Mouse (Mus musculus): ENCODE data around the gene Dennd1b. TPM values are rescaled to one million over a fixed set of nuclear protein-coding genes. Genes with fewer than 3 reads are reported as not detected.

The Dennd1b gene
- total RNA-seq, 1 experiment, result 17.6 TPM

DNA sequence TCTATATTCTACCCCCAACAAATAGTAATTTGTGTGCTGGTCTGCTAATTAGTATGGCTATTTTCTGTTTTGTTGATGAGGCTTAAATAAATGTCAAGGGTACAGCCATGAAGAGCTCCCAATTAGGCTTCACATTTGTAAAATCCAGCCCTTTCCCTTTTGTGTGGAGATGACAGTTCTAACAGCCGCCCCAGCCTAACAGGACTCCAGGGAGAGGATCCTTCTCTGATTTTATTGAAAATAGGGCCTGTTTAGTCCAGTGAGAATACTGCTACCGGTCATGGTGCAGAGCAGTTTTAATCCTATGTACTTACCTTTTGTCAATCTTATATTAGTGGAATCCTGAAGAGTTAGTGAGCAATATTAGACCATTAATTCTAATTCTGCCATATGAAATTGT is 189.8 kb downstream of the Dennd1b start:
- no peak overlapping the region for H3K4me3 ChIP-seq (ENCODE audit: insufficient read depth in 1 of 2, low read depth in 1 of 2, low read length in 2 of 2, poor library complexity in 1 of 2, severe bottlenecking in 1 of 2)
- TF ChIP-seq CHD2 (IDR thresholded peaks at IDR 0.05; ENCODE audit: low read depth, low read length) (no peak), ZC3H11A (IDR thresholded peaks at IDR 0.05; ENCODE audit: borderline replicate concordance, low read depth, low read length) (no peak), MAFK (IDR thresholded peaks at IDR 0.05; ENCODE audit: insufficient read depth, low read depth, low read length) (no peak)
- DNase-seq (ENCODE audit: low read depth, low spot score), result no peak
- no peaks in the 10 kb centered on the region for H3K4me1 ChIP-seq (ENCODE audit: control insufficient read depth in 2 of 2, insufficient read depth in 2 of 2, low read length in 2 of 2, poor library complexity in 1 of 2)
- H3K36me3 ChIP-seq (ENCODE audit: control insufficient read depth, insufficient read depth, low read length, poor library complexity, severe bottlenecking), result no peaks in the 10 kb centered on the region
- in situ Hi-C loops (cut with MboI; ENCODE audit: low sequenced_read_pairs in 2 of 2, unreplicated experiment in 2 of 2), result loop anchor here in 1 of 2 experiments (25.0 kb wide), 1 partner anchor 316 kb away; the partner anchor contains the start of gene Lhx9
- no peak overlapping the region for H3K27ac ChIP-seq (ENCODE audit: insufficient read depth, low read depth, low read length, poor library complexity, severe bottlenecking)
- no peak overlapping the region for H3K9ac ChIP-seq (ENCODE audit: insufficient read depth, low read depth, low read length, poor library complexity, severe bottlenecking)
- no peaks in the 10 kb centered on the region for H3K9me3 ChIP-seq (ENCODE audit: control insufficient read depth, insufficient read depth, low read depth, low read length)

DNA sequence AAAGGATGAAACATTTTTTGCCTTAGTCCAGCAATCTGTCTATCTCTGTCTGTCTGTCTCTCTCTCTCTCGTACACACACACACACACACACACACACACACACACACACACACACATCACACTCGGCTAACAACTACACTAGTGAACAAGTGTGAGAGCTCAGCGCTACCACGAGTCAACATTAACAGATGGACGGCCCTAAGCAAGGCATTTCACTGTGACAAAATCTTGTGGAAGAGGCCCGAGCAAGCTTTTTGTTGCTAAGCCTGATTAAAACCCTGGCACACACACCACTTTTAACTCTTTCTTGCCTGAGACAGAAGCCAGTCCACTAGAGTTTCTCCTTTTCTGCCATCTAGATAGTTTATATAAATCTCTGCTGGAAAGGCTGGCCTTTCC is 190.3 kb downstream of the Dennd1b start:
- in situ Hi-C loops (cut with MboI; ENCODE audit: low sequenced_read_pairs in 2 of 2, unreplicated experiment in 2 of 2), result loop anchor here in 1 of 2 experiments (25.0 kb wide), 1 partner anchor 316 kb away; the partner anchor contains the start of gene Lhx9
- Histone ChIP-seq H3K36me3 (ENCODE audit: control insufficient read depth, insufficient read depth, low read length, poor library complexity, severe bottlenecking) (no peaks in the 10 kb centered on the region), H3K9ac (ENCODE audit: insufficient read depth, low read depth, low read length, poor library complexity, severe bottlenecking) (no peak overlapping the region), H3K9me3 (ENCODE audit: control insufficient read depth, insufficient read depth, low read depth, low read length) (no peaks in the 10 kb centered on the region), H3K4me3 (ENCODE audit: insufficient read depth in 1 of 2, low read depth in 1 of 2, low read length in 2 of 2, poor library complexity in 1 of 2, severe bottlenecking in 1 of 2) (no peak overlapping the region), H3K4me1 (ENCODE audit: control insufficient read depth in 2 of 2, insufficient read depth in 2 of 2, low read length in 2 of 2, poor library complexity in 1 of 2) (no peaks in the 10 kb centered on the region), H3K27ac (ENCODE audit: insufficient read depth, low read depth, low read length, poor library complexity, severe bottlenecking) (no peak overlapping the region)
- DNase-seq (ENCODE audit: low read depth, low spot score), result no peak
- no peak for TF ChIP-seq ZNF384 (IDR thresholded peaks at IDR 0.05; ENCODE audit: low read depth, low read length)
- no peak for TF ChIP-seq MAFK (IDR thresholded peaks at IDR 0.05; ENCODE audit: insufficient read depth, low read depth, low read length)
- TF ChIP-seq ZC3H11A (IDR thresholded peaks at IDR 0.05; ENCODE audit: borderline replicate concordance, low read depth, low read length), result no peak
- no peak for TF ChIP-seq HCFC1 (IDR thresholded peaks at IDR 0.05; ENCODE audit: borderline replicate concordance, insufficient read depth, low read length)
- no peak for TF ChIP-seq CHD2 (IDR thresholded peaks at IDR 0.05; ENCODE audit: low read depth, low read length)

DNA sequence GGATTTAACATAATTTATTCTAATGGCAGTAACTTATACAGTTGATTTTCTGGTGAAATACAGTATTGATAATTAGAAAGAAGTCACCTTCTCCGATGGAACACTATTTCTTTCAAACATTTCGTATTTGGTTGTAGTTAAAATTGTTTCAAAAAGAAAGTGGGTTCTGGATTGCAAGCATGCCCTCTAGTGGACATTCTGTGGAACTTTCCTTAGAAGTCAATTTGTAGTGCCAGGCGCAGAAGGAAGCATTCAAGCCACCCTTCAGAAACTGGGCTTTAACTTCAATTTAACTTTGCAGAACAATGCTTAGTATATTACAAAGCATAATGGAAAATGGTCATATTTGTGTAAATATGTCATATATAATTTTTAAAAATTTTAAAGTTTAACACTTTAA is 193.2 kb downstream of the Dennd1b start:
- Histone ChIP-seq H3K27ac (ENCODE audit: insufficient read depth, low read depth, low read length, poor library complexity, severe bottlenecking) (no peak overlapping the region), H3K9ac (ENCODE audit: insufficient read depth, low read depth, low read length, poor library complexity, severe bottlenecking) (no peak overlapping the region), H3K4me3 (ENCODE audit: insufficient read depth in 1 of 2, low read depth in 1 of 2, low read length in 2 of 2, poor library complexity in 1 of 2, severe bottlenecking in 1 of 2) (no peak overlapping the region), H3K36me3 (ENCODE audit: control insufficient read depth, insufficient read depth, low read length, poor library complexity, severe bottlenecking) (no peaks in the 10 kb centered on the region; the same call in 1 of the 2 replicates), H3K9me3 (ENCODE audit: control insufficient read depth, insufficient read depth, low read depth, low read length) (no peaks in the 10 kb centered on the region), H3K4me1 (ENCODE audit: control insufficient read depth in 2 of 2, insufficient read depth in 2 of 2, low read length in 2 of 2, poor library complexity in 1 of 2) (no peaks in the 10 kb centered on the region)
- in situ Hi-C loops (cut with MboI; ENCODE audit: low sequenced_read_pairs in 2 of 2, unreplicated experiment in 2 of 2), result loop anchor here in 1 of 2 experiments (25.0 kb wide), 1 partner anchor 319 kb away; the partner anchor contains the start of gene Lhx9
- TF ChIP-seq ZNF384 (IDR thresholded peaks at IDR 0.05; ENCODE audit: low read depth, low read length) (no peak), ZC3H11A (IDR thresholded peaks at IDR 0.05; ENCODE audit: borderline replicate concordance, low read depth, low read length) (peak; percentile 39; the same call in 1 of the 2 replicates), CHD2 (IDR thresholded peaks at IDR 0.05; ENCODE audit: low read depth, low read length) (no peak), MAFK (IDR thresholded peaks at IDR 0.05; ENCODE audit: insufficient read depth, low read depth, low read length) (no peak)
- peak; percentile 17 for DNase-seq (ENCODE audit: low read depth, low spot score)

DNA sequence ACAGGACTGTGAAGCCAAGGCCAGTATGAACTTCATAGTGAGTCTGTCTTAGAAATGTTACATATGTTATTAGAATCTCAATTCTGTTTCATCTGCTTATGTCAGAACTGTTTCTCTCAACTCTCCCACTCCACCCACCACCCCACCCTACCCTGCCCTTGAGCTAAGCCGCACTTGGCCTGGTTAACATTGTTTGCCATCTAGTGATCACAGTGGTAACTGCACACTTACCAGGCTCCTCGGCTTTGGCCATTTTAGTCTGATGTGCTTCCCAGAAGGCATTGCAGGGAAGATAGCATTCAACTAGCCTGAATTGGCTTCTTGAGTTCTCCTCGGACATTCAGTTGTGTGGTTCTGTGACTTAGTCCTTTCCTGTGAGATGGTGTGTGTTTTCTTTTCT is 198.4 kb downstream of the Dennd1b start:
- Histone ChIP-seq H3K27ac (ENCODE audit: insufficient read depth, low read depth, low read length, poor library complexity, severe bottlenecking) (no peak overlapping the region), H3K9ac (ENCODE audit: insufficient read depth, low read depth, low read length, poor library complexity, severe bottlenecking) (no peak overlapping the region), H3K4me1 (ENCODE audit: control insufficient read depth in 2 of 2, insufficient read depth in 2 of 2, low read length in 2 of 2, poor library complexity in 1 of 2) (no peaks in the 10 kb centered on the region), H3K4me3 (ENCODE audit: insufficient read depth in 1 of 2, low read depth in 1 of 2, low read length in 2 of 2, poor library complexity in 1 of 2, severe bottlenecking in 1 of 2) (no peak overlapping the region), H3K36me3 (ENCODE audit: control insufficient read depth, insufficient read depth, low read length, poor library complexity, severe bottlenecking) (no peaks in the 10 kb centered on the region; the same call in 1 of the 2 replicates), H3K9me3 (ENCODE audit: control insufficient read depth, insufficient read depth, low read depth, low read length) (no peaks in the 10 kb centered on the region)
- DNase-seq (ENCODE audit: low read depth, low spot score), result peak; percentile 41
- no peak for TF ChIP-seq CHD2 (IDR thresholded peaks at IDR 0.05; ENCODE audit: low read depth, low read length)
- TF ChIP-seq ZNF384 (IDR thresholded peaks at IDR 0.05; ENCODE audit: low read depth, low read length), result no peak
- TF ChIP-seq ZC3H11A (IDR thresholded peaks at IDR 0.05; ENCODE audit: borderline replicate concordance, low read depth, low read length), result no peak
- in situ Hi-C loops (cut with MboI; ENCODE audit: low sequenced_read_pairs in 2 of 2, unreplicated experiment in 2 of 2), result loop anchor here (5.0 to 25.0 kb wide), 2 partner anchors 324 kb away; partner anchors contain the start of gene Lhx9 (in 1 of the 2)

DNA sequence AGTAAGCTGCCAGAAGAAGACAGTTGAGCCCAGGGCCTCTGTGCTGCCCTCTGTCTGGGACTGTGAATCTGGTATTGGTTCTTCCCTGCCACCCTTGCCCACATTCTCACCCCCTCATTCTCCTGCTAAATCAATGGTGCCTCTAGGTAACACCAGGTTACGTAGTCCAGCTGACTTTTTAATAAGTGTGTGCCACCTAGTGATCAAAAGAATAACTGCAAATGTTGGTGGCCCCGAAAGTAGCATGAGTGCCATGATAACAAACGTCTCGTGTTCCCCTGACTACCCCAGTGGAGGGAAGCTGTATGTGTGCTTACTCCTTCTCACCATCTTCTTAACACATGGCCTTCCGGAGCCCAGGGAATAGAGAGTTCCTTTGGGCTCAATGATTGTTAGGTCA is 199.6 kb downstream of the Dennd1b start:
- Histone ChIP-seq H3K36me3 (ENCODE audit: control insufficient read depth, insufficient read depth, low read length, poor library complexity, severe bottlenecking) (no peaks in the 10 kb centered on the region; the same call in 1 of the 2 replicates), H3K4me1 (ENCODE audit: control insufficient read depth in 2 of 2, insufficient read depth in 2 of 2, low read length in 2 of 2, poor library complexity in 1 of 2) (no peaks in the 10 kb centered on the region), H3K9ac (ENCODE audit: insufficient read depth, low read depth, low read length, poor library complexity, severe bottlenecking) (no peak overlapping the region), H3K4me3 (ENCODE audit: insufficient read depth in 1 of 2, low read depth in 1 of 2, low read length in 2 of 2, poor library complexity in 1 of 2, severe bottlenecking in 1 of 2) (no peak overlapping the region), H3K9me3 (ENCODE audit: control insufficient read depth, insufficient read depth, low read depth, low read length) (no peaks in the 10 kb centered on the region), H3K27ac (ENCODE audit: insufficient read depth, low read depth, low read length, poor library complexity, severe bottlenecking) (no peak overlapping the region)
- in situ Hi-C loops (cut with MboI; ENCODE audit: low sequenced_read_pairs in 2 of 2, unreplicated experiment in 2 of 2), result loop anchor here (5.0 to 25.0 kb wide), 2 partner anchors 326 kb away; partner anchors contain the start of gene Lhx9 (in 1 of the 2)
- peak; percentile 31 for DNase-seq (ENCODE audit: low read depth, low spot score)
- TF ChIP-seq MAFK (IDR thresholded peaks at IDR 0.05; ENCODE audit: insufficient read depth, low read depth, low read length) (no peak), ZNF384 (IDR thresholded peaks at IDR 0.05; ENCODE audit: low read depth, low read length) (no peak), CHD2 (IDR thresholded peaks at IDR 0.05; ENCODE audit: low read depth, low read length) (no peak), ZC3H11A (IDR thresholded peaks at IDR 0.05; ENCODE audit: borderline replicate concordance, low read depth, low read length) (no peak), HCFC1 (IDR thresholded peaks at IDR 0.05; ENCODE audit: borderline replicate concordance, insufficient read depth, low read length) (no peak)

Data from ES-E14 (cell line).